Mouse (Mus musculus) heart, embryonic 11.5 days (tissue): ENCODE measurements around the gene BC080695. TPM values are rescaled to one million over a fixed set of nuclear protein-coding genes. Genes with fewer than 3 reads are reported as not detected.
"Not testable (repeated sequence)": the region's sequence is repeated elsewhere in the genome, so short reads cannot be mapped to it uniquely, and the experiment has no call there.

ENCODE experiments used
- ATAC-seq: fragments of 200-750 bp; cut with Nextera tagmentation; replicated peaks from 2 replicates; pipeline ENCODE4 v1.8.0; 2017; ENCODE audit warnings: moderate library complexity; ENCODE audit not compliant: insufficient number of reproducible peaks, low FRiP score, low TSS enrichment
- H3K27ac ChIP-seq: fragments of 300-500 bp; sonication (generic); 2 replicates; pipeline ENCODE4 v1.5.1; 2014; ENCODE audit warnings: mild to moderate bottlenecking, low read depth, low read length
- H3K27me3 ChIP-seq: fragments of 300-500 bp; sonication (generic); 2 replicates; pipeline ENCODE4 v1.6.1; 2014; ENCODE audit warnings: mild to moderate bottlenecking, low read length, mixed read lengths; ENCODE audit not compliant: control insufficient read depth, insufficient read depth
- H3K36me3 ChIP-seq: fragments of 300-500 bp; sonication (generic); 2 replicates; pipeline ENCODE4 v1.6.1; 2014; ENCODE audit warnings: mild to moderate bottlenecking, low read length, moderate library complexity, mixed read lengths; ENCODE audit not compliant: control insufficient read depth, insufficient read depth
- H3K4me1 ChIP-seq: fragments of 300-500 bp; sonication (generic); 2 replicates; pipeline ENCODE4 v1.6.1; 2014; ENCODE audit warnings: low read length; ENCODE audit not compliant: control insufficient read depth, insufficient read depth
- H3K4me2 ChIP-seq: fragments of 300-500 bp; sonication (generic); 2 replicates; pipeline ENCODE4 v1.6.1; 2014; ENCODE audit warnings: mild to moderate bottlenecking, moderate library complexity
- H3K4me3 ChIP-seq: fragments of 300-500 bp; sonication (generic); 2 replicates; pipeline ENCODE4 v1.5.1; 2014; ENCODE audit warnings: low read depth, low read length
- H3K9ac ChIP-seq: fragments of 300-500 bp; sonication (generic); 2 replicates; pipeline ENCODE4 v1.6.1; 2014; ENCODE audit warnings: mild to moderate bottlenecking, low read depth, low read length, moderate library complexity
- H3K9me3 ChIP-seq: fragments of 300-500 bp; sonication (generic); replicated peaks from 2 replicates; pipeline ENCODE4 v1.6.1; 2016; ENCODE audit warnings: low read length; ENCODE audit not compliant: control insufficient read depth
- WGBS: fragments of 180-500 bp; shearing (Covaris S2); extraction: QIAGEN DNeasy Blood & Tissue Kit; methylation state at CpG from one replicate; pipeline ENCODE4 v1.1.7; 2014; ENCODE audit not compliant: insufficient replicate concordance; 5-methylcytosine and 5-hydroxymethylcytosine counted together
- polyA plus RNA-seq: library from polyadenylated mRNA; unstranded; fragments of >200 nt; fragmentation: Nextera tagmentation; extraction: Ambion mirVana; gene quantifications from 2 replicates; pipeline ENCODE4 v1.2.1, GENCODE M21; 2014

BC080695 gene
- not detected in 2 replicates for polyA plus RNA-seq

DNA sequence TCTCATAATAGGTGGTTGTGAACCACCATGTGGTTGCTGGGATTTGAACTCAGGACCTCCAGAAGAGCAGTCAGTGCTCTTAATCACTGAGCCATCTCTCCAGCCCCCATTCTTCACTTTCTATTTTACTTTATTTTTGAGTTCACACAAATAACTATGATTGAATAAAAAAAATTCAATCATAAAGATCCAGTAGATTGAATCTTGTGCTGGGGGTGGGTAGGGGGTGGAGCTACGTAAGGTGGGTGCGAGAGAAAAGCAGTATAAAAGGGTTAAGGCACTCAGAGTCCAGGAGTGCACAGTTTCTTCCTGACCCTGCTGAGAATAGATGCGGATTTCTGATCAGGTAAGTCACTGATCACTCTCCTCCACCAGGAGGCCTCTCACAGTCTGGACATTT lies at the start of gene BC080695, which contains the start of gene Gm13057:
Gene BC080695, plus strand, starts transcription at position 301 of the 400 bp plus-strand sequence.
Gene Gm13057, plus strand, starts transcription at position 310 of the 400 bp plus-strand sequence.
- H3K27ac ChIP-seq, H3K27me3 ChIP-seq, ATAC-seq, H3K36me3 ChIP-seq, H3K9ac ChIP-seq, H3K9me3 ChIP-seq, H3K4me2 ChIP-seq, H3K4me3 ChIP-seq, H3K4me1 ChIP-seq: not testable (repeated sequence)
- WGBS: no CpG with 5 or more reads among the region's 3 CpGs

DNA sequence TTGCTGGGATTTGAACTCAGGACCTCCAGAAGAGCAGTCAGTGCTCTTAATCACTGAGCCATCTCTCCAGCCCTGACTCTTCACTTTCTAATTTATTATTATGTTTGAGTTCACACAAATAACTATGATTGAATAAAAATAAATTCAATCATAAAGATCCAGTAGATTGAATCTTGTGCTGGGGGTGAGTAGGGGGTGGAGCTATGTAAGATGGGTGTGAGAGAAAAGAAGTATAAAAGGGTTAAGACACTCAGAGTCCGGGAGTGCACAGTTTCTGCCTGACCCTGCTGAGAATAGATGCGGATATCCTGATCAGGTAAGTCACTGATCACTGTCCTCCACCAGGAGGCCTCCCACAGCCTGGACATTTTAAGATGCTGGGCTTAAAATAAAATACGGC lies 40.5 kb upstream of the BC080695 start, which contains the start of gene Gm13043:
Gene Gm13043, plus strand, starts transcription at position 301 of the 400 bp plus-strand sequence.
- Histone ChIP-seq H3K27ac (no peak within 1 kb of the TSS), H3K9ac (no peak within 1 kb of the TSS), H3K4me1 (no peaks in the 10 kb centered on the region), H3K27me3 (no peaks in the 10 kb centered on the region), H3K4me2 (no peak within 1 kb of the TSS), H3K36me3 (no peaks in the 10 kb centered on the region), H3K9me3 (no peaks in the 10 kb centered on the region), H3K4me3 (no peak within 1 kb of the TSS)
- 68% methylated on average over 3 of the region's 3 CpGs for WGBS
- no peak for ATAC-seq

DNA sequence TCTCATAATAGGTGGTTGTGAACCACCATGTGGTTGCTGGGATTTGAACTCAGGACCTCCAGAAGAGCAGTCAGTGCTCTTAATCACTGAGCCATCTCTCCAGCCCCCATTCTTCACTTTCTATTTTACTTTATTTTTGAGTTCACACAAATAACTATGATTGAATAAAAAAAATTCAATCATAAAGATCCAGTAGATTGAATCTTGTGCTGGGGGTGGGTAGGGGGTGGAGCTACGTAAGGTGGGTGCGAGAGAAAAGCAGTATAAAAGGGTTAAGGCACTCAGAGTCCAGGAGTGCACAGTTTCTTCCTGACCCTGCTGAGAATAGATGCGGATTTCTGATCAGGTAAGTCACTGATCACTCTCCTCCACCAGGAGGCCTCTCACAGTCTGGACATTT lies 15.8 kb upstream of the BC080695 start, which contains the start of gene Gm13040:
Gene Gm13040, plus strand, starts transcription at position 301 of the 400 bp plus-strand sequence.
- H3K4me3 ChIP-seq, H3K27me3 ChIP-seq: not testable (repeated sequence)
- WGBS: no CpG with 5 or more reads among the region's 3 CpGs

DNA sequence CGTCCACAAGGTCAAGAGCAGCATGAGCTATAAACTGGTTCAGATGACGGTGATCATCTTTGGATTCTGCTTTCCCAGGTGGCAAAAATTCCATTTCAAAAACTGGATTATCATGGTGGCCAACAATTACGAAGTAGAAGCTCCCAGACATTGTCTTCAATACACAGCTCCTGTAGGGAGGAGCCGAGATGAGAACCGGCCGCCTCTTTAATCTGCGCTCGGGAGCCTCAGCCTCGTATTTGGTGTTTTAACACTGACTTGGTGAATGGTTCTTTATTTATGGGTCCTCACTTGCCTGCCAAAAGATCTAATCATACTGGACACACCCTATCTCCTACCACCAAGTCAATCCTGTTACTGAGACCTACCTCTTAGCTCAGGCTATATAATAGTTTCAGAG lies 60.4 kb downstream of the BC080695 start:
- H3K4me3 ChIP-seq, H3K27me3 ChIP-seq, H3K27ac ChIP-seq, ATAC-seq, H3K4me2 ChIP-seq, H3K36me3 ChIP-seq, H3K4me1 ChIP-seq, H3K9me3 ChIP-seq, H3K9ac ChIP-seq: not testable (repeated sequence)
- 77% methylated on average over 9 of the region's 9 CpGs for WGBS

More for the DNA sequence above, 15.8 kb upstream of the BC080695 start, which contains the start of gene Gm13040:
- H3K27ac ChIP-seq, H3K36me3 ChIP-seq, H3K4me2 ChIP-seq, H3K9me3 ChIP-seq, ATAC-seq, H3K9ac ChIP-seq, H3K4me1 ChIP-seq: not testable (repeated sequence)

DNA sequence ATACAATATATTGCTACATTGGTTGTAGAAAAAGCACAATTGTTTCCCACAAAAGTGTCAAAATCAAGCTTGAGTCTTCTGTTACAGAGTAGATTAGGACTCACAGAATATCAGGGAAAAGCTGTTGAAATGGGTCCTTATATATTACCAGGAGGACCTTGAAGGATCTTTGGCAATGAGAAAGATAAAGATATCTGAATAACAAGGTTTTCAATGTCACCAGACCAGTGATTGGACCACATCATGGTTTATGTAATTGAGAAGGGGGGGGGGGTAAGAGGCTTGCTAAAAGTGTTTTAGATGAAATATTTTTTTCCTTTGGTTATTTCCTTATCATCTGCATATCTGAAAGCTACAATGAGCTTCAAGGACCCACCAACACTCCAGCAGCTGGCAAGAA lies 63.2 kb downstream of the BC080695 start, which contains the start of gene Gm13083:
Gene Gm13083, plus strand, starts transcription at position 301 of the 400 bp plus-strand sequence.
- not testable (repeated sequence) for H3K4me2 ChIP-seq, H3K36me3 ChIP-seq, H3K4me3 ChIP-seq, H3K27me3 ChIP-seq, ATAC-seq, H3K27ac ChIP-seq, H3K9me3 ChIP-seq, H3K9ac ChIP-seq, H3K4me1 ChIP-seq

DNA sequence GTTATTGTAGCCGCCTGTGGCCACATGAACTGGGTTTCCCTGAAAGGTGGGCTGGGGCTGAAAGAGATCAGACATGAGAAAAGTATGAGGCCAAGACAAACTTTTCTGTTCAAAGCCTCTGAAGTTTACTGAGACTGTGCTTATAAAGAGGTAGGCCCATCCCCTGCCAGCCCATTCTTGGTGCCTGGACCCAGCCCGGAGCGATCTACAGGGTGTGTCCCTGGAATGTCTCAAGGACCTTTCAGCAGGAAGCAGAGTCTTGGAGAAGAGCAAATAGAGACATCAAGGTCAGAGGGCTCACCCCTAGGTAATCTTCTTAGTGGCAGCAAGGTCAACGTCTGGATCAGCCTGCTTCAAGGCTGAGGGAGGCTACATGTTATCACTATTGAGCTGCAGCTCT lies 66.6 kb downstream of the BC080695 start:
- H3K27ac ChIP-seq, ATAC-seq: not testable (repeated sequence)
- 73% methylated on average over 4 of the region's 4 CpGs for WGBS

More for the DNA sequence above, 66.6 kb downstream of the BC080695 start:
- not testable (repeated sequence) for H3K36me3 ChIP-seq, H3K4me1 ChIP-seq, H3K27me3 ChIP-seq, H3K4me2 ChIP-seq, H3K4me3 ChIP-seq, H3K9ac ChIP-seq, H3K9me3 ChIP-seq

Other genes starting within 250 kb of the BC080695 start
- gene Lrrc38, start 201.9 kb upstream of the BC080695 start, polyA plus RNA-seq: 0.23 TPM in 1 of 2 replicates, not detected in the other
- not detected in 2 replicates for gene Pramel1, start 157.3 kb upstream of the BC080695 start, polyA plus RNA-seq
- gene Pramef8, start 139.3 kb upstream of the BC080695 start, polyA plus RNA-seq: 13.6 and 13.7 TPM in 2 replicates
- not detected in 2 replicates for gene Oog4, start 101.4 kb upstream of the BC080695 start, polyA plus RNA-seq
- gene Gm13043, start 40.4 kb upstream of the BC080695 start, polyA plus RNA-seq: not detected in 2 replicates
- gene Gm13040, start 15.7 kb upstream of the BC080695 start, polyA plus RNA-seq: not detected in 2 replicates
- gene Gm13057, start within 50 bp of the BC080695 start, polyA plus RNA-seq: not detected in 2 replicates
- not detected in 2 replicates for gene Gm13083, start 63.3 kb downstream of the BC080695 start, polyA plus RNA-seq
- not detected in 2 replicates for gene Gm13088, start 105.5 kb downstream of the BC080695 start, polyA plus RNA-seq
- gene Gm13089, start 151.0 kb downstream of the BC080695 start, polyA plus RNA-seq: not detected in 2 replicates
- not detected in 2 replicates for gene Gm13078, start 167.8 kb downstream of the BC080695 start, polyA plus RNA-seq
- not detected in 2 replicates for gene Gm13023, start 237.7 kb downstream of the BC080695 start, polyA plus RNA-seq